Mouse (Mus musculus) lung, adult 2 months (tissue): Measurements from ENCODE around the gene Btbd35f26. TPM values are rescaled to one million over a fixed set of nuclear protein-coding genes. Genes with fewer than 3 reads are reported as not detected.
"Not testable (repeated sequence)": the region's sequence is repeated elsewhere in the genome, so short reads cannot be mapped to it uniquely, and the experiment has no call there.

ENCODE experiments used
- DNase-seq: peaks from one replicate; pipeline ENCODE4 v3.0.0; 2022
- H3K4me1 ChIP-seq: fragments of 200-500 bp; 2 replicates; pipeline ENCODE4 v1.6.1; 2011; ENCODE audit warnings: low read length; ENCODE audit not compliant: control insufficient read depth, insufficient read depth
- H3K4me3 ChIP-seq: fragments of 200-500 bp; replicated peaks from 2 replicates; pipeline ENCODE3; 2011; ENCODE audit warnings: low read depth, mild to moderate bottlenecking, control low read depth, low read length; ENCODE audit errors: extremely low read depth
- WGBS: fragments of 180-500 bp; shearing (Covaris S2); methylation state at CpG from one replicate; pipeline ENCODE4 v1.1.7; 2018; 5-methylcytosine and 5-hydroxymethylcytosine counted together
- polyA plus RNA-seq: library from polyadenylated mRNA; depleted of rRNA; stranded (reverse); fragments of >200 nt; gene quantifications from 2 replicates; pipeline ENCODE4 v1.2.3, GENCODE M21; 2012; rRNA removed

The Btbd35f26 gene
- not detected in 2 replicates for polyA plus RNA-seq

- DNase-seq, H3K4me3 ChIP-seq, H3K4me1 ChIP-seq: not testable (repeated sequence)
- WGBS = no CpG with 5 or more reads among the region's 4 CpGs
Measured at GRCm38 (mm10) chrX:31336154-31336553, at the start of gene Btbd35f26. Gene Btbd35f26 (plus strand): TSS chrX:31336454.

GRCm38 (mm10) chrX:31341924-31342323 lies 5.7 kb downstream of the Btbd35f26 start:
- not testable (repeated sequence) for DNase-seq, H3K4me3 ChIP-seq, H3K4me1 ChIP-seq
- 58% methylated on average over 3 of the region's 4 CpGs for WGBS

DNA sequence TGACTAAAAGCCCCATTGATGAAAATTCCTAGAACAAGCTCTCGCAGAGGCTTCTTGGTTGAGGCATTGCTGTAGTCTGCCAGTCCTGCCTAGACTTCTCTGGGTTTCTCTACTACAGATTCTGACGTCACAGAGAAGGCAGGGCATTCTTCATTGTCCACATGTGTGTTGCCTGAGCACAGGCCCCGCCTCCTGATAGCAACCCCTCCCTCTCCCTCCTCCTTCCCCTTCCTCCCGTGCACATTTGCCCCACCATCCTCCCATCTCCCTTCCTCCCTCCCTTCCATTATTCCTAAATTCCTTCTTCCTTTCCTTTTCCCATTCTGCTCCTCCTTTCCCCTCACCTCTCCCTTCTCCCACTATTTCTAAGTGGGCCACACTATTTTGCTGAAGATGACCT lies 47.6 kb downstream of the Btbd35f26 start, which contains the start of gene Btbd35f19:
TSS of gene Btbd35f19 (minus strand) at position 101 of the 400 bp plus-strand sequence.
- DNase-seq, H3K4me1 ChIP-seq, H3K4me3 ChIP-seq: not testable (repeated sequence)
- no CpG with 5 or more reads among the region's 4 CpGs for WGBS

Other genes with a start within 250 kb of the Btbd35f26 start
- gene Btbd35f29, start 218.8 kb upstream of the Btbd35f26 start, polyA plus RNA-seq = not detected in 2 replicates
- not detected in 2 replicates for gene Spin2f, start 82.6 kb upstream of the Btbd35f26 start, polyA plus RNA-seq
- not detected in 2 replicates for gene Btbd35f19, start 47.5 kb downstream of the Btbd35f26 start, polyA plus RNA-seq
- gene Gm21883, start 237.8 kb downstream of the Btbd35f26 start, polyA plus RNA-seq = not detected in 2 replicates